Mouse (Mus musculus) bone marrow macrophage, adult 2 months (primary cell): ENCODE data around the gene 1110012L19Rik. TPM values are rescaled to one million over a fixed set of nuclear protein-coding genes. Genes with fewer than 3 reads are reported as not detected.

Experiments used
- polyA plus RNA-seq: library from polyadenylated mRNA; stranded (reverse); fragments of >200 nt; gene quantifications from 2 replicates; pipeline ENCODE4 v1.2.4, GENCODE M21; 2012; ENCODE audit not compliant: missing spikeins, insufficient read depth, insufficient read length

The 1110012L19Rik gene
- polyA plus RNA-seq, 1 experiment = 18.1 TPM

Other genes starting within 250 kb of the 1110012L19Rik start
- 60.9 and 73.6 TPM in 2 replicates for gene Ids, start 20.8 kb upstream of the 1110012L19Rik start, polyA plus RNA-seq
- gene Tmem185a, start 91.3 kb downstream of the 1110012L19Rik start, polyA plus RNA-seq = 15.4 and 20.5 TPM in 2 replicates